Mouse (Mus musculus): ENCODE data around the gene Onecut3.
A peak's percentile ranks its signal among the peaks of the same experiment; 100 is the strongest.

Onecut3 gene

DNA sequence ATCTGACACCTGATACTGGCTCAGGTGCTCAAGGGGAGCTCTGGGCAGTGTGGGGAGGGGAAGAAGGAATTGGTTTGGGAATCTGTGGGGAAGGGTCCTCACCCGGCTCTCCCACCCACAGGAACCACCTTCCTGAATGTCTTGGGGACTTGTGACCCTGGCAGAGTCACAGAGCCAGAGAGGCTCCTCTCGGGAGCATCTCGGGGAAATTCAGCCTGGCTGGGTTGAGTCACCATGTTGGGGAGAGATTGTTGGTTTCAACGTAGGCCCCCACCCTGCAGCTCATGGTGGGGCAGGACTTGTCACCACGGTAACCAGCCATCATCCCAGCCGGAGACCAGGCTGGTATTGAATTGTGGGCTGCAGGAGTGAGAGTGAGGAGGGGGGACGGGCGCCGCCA is 10.1 kb downstream of the Onecut3 start:
- DNase-seq, result no peak

DNA sequence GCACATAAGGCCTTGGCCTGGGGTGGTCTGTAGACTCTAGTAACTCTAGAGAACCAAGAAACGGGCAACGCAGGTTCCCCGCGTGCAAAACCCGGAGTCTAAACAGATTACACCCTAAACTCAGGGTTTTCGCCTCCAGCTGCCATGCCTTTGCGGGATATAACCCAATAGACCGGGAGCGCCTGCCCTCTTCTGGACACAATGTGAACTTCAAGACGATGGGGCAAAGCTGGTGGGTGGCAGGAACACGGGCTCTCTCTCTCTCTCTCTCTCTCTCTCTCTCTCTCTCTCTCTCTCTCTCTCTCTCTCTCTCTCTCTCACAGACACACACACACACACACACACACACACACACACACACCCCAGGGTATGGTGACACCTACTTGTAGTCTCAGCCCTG is 11.6 kb downstream of the Onecut3 start:
- DNase-seq, result peak; percentile 84

DNA sequence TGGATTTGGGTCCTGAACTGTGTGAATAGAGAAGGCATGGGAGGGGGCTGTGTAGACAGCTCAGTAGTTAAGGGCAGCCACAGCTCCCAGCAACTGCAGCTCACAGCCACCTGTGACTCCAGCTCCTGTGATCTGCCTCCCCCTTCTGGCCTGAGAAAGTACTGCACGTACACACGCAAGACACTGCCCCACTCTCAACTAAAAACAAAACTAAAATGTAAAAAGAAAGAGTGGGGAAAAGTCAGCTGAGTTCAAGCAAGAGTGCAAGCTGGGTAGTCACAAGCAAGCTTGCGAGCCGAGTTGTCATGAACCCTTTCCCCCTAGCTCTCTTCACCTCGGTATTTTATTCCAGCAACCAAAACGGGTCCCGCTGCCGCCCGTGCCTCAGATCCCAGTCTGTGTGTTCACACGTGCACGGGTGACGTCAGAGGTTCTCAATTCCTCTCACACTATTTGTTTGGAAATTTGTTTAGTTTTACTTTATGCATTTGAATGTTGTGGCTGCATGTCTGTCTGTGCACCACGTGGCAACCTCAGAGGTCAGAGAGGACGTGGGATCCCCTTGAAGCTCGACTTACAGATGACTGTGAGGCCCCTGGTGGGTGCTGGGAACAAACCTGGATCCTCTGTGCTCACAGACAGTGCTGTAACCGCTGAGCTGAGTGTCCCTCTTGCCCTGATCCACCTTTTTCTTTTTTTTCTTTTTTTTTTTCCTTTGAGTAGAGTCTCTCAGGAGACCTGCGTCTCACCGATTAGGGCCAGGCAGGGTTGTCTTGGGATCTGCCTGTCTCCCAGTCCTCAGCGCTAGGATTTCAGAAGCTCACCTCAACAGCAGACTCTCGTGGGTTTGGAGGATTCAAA is 15.0 kb downstream of the Onecut3 start:
- DNase-seq, result peak; percentile 78

DNA sequence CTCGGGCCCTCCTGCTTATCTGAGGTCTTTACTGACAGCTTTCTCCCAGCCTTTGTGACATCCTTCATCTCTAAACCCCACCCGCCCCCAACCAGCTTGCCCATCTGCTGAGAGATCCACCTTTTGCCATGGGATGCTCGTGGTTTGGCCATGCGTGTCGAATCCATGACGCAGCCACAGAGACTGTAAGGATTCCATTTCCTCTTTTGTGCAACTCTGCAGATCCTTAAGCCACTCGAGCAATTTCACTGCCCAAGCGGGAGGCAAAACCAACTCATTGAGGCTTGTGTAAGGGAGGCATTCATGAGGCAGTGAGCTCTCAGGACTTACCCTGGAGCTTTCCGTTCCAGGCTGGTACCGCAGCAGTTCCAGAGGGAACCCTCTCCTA is 15.6 kb downstream of the Onecut3 start:
- no peak for DNase-seq

DNA sequence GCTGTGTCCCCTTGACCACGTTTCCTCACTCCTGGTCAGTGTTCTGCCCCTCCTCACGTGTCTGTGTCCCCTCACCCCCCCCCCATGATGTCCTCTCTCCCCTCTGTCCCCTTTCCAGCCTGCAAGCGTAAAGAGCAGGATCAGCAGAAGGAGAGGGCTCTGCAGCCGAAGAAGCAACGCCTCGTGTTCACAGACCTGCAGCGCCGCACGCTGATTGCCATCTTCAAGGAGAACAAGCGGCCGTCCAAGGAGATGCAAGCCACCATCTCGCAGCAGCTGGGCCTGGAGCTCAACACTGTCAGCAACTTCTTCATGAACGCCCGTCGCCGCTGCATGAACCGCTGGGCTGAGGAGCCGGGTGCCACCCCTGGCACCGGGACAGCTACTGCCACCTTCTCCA is 19.1 kb downstream of the Onecut3 start:
- no peak for DNase-seq

DNA sequence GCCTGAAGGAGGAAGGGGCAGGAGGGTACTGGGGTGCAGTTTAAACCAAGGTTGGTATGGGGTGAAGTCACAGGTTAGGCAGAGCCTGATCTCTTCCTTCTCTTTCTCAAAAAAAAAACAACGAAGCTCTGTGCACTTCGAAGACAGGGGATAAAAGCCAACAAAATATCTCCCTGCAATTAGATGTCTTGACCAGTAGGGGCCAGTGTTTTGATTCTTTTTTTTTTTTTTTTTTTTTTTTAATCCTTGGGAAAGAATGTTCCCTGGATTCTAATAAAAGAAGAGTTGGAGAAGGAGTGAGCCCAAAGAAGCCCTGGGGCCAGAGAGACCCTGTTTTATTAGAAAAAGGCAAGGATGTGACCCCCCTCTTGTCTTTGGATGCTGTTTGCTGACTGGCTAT is 24.7 kb downstream of the Onecut3 start:
- no peak for DNase-seq

DNA sequence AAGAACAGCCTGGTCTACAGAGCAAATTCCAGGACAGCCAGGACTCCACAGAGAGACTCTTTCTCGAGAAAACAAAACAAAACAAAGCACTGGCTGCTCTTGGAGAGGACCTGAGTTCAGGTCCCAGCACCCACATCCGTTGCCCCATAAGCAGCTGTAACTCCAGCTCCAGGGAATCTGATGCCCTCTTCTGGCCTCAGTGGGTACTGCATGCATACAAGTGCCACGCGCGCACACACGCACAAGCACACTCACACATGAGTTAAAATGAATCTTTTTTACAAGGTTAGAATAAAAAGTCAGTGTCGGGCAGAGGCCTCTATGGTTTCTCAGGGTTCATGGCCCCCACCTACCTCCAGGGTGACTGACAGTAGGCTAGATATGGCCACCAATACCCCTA is 28.7 kb downstream of the Onecut3 start:
- DNase-seq, result no peak

DNA sequence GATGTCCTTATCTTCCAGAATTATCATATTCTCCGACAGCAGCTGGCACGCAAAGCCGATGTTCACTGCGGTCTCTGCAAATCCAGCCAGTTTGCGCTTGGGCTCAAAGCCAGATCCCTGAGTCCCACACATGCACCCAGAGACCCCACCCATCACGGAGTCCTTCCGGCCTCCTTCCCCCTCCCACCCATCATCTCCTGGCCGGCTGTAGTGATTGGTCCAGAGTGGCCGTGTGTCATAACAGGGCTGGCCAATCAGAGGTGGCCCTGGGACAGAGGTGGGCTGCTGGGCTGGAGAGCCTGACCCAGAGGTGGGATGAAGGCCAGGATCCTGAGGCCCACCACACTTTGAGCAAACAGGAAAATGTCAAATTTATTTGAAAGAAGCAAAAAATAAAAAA is 31.5 kb downstream of the Onecut3 start:
- DNase-seq, result peak; percentile 69

DNA sequence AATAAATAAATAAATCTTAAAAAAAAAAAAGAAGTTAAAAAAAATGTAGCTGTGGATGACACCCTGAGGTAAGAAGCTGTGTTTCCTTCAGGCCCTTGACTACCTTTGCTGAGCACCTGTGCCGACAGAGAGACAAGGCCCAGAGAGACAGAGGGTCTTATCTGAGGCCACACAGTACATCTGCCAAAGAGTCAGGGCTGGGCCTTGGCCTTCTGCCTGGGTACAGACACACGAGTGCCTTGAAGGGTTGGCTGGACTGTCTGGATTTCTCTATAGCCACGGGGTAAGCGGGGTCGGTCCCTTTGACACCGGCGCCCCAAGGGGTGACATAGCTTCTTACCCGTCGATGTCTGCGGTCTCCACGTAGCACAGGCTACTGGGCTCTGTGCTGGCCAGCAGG is 38.1 kb downstream of the Onecut3 start:
- DNase-seq, result no peak

DNA sequence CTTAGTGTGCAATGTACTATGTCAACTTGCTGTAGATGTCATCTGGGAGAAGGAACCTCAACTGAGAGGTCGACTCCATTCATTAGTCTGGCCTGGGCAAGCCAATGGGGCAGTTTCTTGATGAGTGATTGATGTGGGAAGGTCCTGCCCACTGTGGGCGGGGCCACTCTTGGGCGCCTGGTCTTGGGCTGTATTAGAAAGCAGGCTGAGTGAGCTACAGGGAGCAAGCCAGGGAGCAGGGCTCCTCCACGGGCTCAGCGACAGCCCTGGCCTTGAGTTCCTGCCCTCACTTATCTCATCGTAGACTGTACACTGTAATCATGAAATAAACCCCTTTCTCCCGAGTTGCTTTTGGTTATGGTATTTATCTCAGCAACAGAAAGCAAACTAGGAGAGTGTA is 39.1 kb downstream of the Onecut3 start:
- DNase-seq, result peak; percentile 57

DNA sequence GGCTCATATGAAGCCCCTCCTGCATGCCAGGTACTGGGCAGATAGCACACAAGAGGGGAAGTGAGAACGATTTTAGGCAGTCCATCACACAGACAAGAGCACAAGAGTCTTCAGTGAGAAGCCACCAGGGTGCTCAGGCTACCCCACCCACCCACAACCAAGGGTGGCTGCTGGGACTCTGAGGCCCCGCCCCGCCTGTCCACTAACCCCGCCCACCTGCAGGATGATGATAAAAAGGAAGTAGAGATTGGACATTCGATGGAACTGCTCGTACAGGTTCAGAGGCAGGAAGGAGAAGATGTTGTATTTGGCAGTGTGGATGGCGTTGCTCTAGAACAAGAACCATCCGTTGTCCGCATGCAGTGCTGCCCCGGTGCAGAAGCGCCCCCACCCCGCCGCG is 40.4 kb downstream of the Onecut3 start:
- DNase-seq, result no peak

DNA sequence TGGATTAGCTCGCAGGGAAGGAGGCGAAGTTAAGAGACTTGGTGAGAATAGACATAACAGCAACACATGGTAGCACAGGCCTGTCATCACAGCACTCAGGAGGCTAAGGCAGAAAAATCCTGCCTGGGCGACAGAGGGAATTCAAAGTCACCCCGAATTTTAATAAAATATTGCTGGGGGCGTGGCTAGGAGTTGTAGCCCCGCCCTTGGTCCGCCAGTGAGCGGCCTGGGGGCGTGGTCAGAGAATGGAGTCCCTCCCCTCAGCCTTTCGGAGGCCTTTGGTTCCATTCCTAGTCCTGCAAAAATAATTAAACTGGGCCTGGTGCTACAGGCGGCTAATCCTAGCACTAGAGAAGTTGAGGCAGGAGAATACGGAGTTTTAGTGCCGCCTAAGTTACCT is 41.1 kb downstream of the Onecut3 start:
- DNase-seq, result peak; percentile 41

DNA sequence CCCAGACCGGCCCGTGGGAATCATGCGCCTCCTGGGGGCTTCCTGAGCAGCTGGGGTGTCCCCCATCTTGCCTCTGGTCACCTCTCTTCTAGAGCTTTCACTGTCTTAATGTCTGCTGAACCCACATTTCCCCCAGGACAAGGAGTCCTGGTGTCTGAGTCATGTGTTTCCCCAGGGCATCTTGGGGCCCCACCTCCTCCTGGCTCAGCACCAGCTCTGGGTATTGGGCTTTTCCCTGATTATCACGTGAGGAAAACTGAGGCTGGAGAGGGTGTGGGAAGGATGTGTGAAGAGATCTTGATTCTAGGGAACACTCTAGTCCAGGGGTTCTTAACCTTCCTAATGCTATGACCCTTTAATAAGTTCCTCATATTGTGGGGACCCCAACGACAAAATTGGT is 43.5 kb downstream of the Onecut3 start:
- DNase-seq, result no peak

DNA sequence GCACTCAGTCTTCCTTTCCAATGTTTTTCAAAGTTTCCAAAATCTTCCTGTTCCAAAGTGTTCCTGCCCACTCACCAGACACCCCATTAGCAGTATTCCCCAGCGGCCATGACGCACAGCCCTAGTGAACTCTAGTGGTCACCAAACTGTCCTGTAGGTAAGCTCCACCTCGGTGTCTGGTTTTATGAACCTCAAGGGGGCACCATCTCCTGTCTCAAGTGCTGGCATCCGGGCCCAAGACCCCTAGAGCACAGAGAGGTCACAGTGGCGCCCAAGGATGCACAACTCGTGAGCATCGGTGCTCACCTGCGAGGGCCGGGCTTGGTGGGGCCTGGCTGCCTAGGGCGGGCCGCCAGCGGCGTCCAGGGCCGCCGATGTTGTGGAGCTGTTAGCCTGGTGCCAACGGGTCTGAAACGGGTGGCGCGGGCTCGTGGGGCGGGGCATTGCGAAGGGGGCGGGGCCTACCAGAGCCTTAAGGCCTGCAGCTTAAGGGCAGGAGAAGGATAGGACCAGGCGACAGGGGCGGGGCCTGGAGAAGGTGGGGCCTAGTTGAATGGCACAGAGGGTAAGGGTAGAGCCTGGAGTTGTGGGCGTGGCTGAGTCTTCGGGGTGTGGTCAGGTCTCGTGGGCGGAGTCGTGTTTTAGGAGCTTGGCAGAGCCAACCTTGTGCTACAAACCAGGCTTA is 44.2 kb downstream of the Onecut3 start, which contains the start of gene Atp8b3:
Atp8b3 (minus strand) TSS at position 415 of the 685 bp plus-strand sequence.
- DNase-seq, result peak; percentile 81

DNA sequence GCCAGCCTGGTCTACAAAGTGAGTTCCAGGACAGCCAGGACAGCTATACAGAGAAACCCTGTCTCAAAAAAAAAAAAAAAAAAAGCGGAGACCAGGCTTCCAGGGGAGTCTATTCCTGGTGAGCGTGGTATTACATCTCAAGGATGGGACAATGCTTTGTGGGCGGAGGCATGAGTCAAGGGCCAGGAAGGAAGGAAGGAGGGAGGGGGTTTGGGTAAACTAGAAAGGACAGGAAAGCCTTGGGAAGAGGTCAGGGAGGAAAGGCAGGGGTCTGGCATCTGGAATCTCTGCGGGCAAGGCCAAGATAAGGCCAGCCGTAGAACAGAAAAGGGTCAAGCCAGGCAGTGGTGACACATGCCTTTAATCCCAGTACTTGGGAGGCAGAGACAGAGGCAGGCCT is 44.9 kb downstream of the Onecut3 start:
- DNase-seq, result no peak

DNA sequence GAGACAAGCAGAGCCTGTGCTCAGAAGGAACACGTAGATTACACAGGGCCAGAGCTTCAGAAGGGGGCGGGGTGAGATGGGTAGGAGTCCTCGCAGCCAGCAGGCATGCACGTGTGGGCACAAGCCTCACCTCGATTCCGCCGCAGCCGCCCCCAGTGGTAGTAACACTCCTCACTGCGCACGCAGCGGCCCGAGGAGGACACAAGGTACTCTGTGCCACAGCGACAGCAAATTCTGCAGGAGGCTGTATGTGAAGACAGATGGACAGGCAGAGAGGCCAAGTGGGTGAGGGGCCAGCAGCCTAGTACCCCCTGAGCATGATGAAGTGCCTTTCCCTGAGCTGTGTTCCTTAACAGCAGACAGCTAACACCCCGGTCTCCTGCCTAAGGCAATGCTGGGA is 49.2 kb downstream of the Onecut3 start:
- no peak for DNase-seq

DNA sequence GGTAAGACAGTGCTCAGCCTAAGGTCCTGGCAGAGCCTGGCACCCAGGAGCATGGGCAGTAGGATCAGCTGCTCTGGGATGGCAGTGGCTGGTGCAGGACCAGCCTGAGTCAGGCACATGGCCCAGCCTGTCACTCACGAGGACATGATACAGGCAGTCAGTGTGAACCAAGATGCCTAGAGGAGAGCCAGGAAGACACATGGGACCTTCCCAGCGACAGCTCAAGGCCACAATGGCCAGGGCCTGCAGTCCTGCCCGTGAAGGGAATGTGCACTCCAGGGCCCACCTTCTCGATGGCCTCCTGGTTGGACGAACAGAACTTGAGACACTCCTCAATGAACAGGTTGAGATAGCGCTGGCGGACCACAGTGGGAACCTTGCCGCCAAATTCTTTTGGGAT is 51.0 kb downstream of the Onecut3 start:
- no peak for DNase-seq

DNA sequence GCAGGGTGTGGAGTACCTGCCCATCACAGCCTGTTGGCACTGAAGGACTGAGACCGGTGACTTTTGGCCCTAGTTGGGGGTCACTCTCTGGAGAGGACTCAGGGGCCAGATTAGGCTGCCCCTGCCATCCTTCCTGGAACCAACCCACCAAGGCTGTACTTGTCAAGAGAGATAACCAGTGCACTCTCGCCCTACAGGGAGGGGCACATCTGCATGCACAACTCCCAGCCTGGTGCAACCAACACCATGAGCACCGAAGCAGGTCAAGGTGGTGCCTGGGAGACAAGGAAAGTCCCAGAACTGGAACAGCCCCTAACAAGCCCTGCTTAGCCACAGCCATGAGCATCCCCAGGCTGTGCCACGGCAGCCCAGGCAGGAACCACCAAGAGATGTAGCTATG is 52.3 kb downstream of the Onecut3 start:
- DNase-seq, result no peak

DNA sequence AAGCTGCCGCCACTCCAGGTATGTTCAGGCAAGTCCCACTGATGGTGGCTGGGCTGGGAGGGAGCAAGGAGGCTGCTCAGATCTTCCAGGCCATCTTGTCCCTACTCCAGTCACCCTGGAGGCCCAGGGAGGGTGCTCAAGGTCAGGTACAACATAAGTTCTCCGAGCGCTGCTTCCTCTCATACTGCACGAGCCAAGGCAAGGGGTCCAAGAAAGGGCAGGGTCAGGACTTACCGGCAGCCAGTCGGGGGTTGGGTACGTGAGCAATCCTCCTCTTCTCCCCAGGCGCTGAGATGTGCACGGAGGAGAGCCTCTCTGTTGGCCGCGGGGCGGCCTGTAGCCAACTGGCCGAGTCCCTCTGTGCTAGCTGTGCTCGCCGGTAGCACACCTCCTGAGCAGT is 52.9 kb downstream of the Onecut3 start:
- no peak for DNase-seq

DNA sequence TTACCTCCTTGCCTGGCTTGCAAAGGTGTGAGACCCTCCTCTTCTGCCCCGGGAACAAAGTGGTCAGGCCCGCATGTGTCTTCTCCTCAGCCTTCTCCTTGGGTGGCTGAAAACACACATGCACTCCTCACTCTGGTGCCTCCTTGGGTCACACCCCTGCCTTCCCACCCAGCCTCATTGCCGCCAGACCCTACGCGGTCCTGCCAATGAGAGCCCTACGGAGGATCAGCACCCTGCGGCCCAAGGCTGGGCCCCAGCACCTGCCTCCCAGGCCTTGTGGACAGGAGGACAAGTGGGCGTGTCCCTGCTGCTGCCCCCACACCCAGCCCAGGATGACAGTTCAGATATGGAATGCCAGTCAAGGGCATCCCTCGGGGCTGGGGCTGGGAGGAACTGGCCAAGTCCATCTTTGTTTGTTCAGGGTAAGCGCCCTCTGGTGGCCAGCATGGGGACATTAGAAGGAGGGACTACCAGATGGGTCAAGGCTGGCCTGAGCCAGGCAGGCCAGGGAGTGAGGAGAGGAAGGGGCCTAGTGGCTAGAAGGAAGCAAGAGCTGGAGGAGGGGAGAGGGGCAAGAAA is 53.9 kb downstream of the Onecut3 start:
- peak; percentile 81 for DNase-seq

DNA sequence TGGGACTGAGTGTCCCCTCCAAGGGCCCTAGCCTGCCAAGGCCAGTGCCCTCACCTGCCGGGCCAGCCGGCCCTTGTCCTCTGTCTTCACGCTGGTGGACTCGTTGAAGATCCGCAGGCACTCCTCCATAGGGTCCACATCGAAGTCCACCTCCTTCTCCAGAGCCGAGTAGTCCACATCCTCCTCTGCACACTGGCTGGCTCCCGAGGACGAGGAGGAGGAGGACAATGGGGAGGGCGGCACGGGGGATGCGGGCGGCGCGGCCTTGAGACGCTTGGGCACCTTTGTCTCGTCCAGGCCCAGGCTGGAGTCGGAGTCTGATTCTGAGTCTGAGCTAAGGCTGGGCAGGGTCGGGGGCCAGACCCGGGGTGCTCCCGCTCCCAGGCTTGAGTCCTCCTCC is 54.6 kb downstream of the Onecut3 start:
- no peak for DNase-seq

DNA sequence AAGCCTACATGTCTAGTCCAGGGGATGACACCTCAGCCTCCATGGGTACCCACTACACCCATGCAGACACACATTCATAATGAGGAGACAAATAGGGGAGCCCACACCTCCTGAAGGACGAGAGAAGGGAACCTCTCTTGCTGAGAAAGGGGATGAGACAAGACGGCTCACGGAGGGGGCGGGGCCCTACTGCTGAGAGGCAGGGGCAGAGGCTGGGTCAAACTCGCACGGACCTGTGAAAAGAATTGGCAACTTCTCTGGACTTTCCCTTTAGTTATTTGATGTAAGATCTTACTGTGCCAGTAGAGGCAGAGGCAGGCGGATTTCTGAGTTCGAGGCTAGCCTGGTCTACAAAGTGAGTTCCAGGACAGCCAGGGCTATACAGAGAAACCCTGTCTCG is 57.7 kb downstream of the Onecut3 start:
- DNase-seq, result no peak

DNA sequence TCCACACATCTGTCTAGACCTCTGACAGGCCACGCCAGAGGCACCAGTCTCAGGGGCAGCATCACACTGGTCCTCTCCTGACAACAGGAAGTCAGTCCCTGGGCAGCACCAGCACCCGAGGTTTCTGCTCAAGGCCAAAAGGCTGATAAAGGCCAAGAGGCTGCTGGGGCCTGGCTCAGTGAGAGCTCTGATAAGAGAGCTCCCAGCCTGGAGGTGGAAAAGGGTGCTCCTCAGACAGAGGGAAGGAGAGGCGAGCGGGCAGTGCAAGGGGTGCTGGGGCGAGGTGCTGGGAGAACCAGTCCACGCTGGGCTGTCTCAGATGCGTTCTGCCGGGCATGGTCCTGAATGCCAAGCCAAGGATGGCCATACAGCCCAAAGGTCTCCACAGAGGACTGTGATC is 58.9 kb downstream of the Onecut3 start:
- DNase-seq, result no peak

DNA sequence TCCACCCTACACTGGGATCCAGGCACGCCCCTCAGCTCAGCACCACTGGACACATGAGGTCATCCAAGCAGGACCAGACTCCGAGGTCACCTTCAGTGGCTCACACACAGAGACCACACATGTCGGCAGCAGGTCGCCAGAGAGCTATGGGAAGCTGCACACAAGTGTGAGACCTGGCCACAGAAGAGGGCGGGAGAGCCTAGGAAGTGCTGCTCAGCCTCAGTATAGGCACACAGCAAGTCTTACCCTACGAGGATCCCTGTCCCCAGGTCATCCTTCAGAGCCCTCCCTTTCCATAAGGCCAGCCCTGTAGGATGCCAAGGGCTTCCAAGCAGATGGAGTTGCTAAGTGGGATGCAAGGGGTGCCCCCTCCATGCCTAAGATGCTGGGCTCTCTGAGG is 59.4 kb downstream of the Onecut3 start:
- no peak for DNase-seq
